Mouse (Mus musculus) lung, postnatal 14 days (tissue): ENCODE measurements at regions not wholly inside any gene's neighbourhood (a gene's known extent, or its start where the extent isn't known, plus 50 kb on each side); places are given as distances from the start of the nearest gene placed in this dataset.

Experiments
- DNase-seq: peaks from one replicate; pipeline ENCODE4 v3.0.0; 2021

DNA sequence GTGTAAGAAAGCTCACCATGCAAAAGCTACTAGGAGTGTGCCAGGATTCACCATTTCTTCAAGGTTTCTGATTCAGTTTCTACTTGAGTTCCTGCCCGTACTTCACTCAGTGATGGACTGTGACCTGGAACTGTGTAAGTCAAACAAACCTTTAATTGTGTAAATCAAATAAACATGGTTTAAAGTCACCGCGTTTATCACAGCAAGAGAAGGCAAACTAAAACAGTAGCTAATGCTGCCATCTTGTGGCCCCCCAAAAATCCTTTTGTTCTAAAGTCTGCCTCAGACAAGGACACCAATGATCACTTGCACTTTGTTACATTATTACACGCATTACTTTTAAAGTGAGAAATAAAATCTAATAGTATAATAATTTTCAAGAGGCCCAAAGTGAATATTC is 63.6 kb upstream of the Dcx start:
- peak; percentile 11 for DNase-seq
